Mouse (Mus musculus) brain, adult 10 weeks (tissue): Measurements from ENCODE around the gene Lrfn1. TPM values are rescaled to one million over a fixed set of nuclear protein-coding genes. Genes with fewer than 3 reads are reported as not detected.

Experiments
- polyA plus RNA-seq: library from polyadenylated mRNA; stranded (reverse); fragments of 350-450 nt; fragmentation: Illumina TruSeq; extraction: RNeasy Lipid Tissue Mini Kit (QIAGEN cat#74804); gene quantifications from one replicate; pipeline ENCODE4 v1.2.3, GENCODE M21; 2015; ENCODE audit warnings: low read depth, low replicate concordance

Gene Lrfn1
- 38.2 TPM for polyA plus RNA-seq

DNA sequence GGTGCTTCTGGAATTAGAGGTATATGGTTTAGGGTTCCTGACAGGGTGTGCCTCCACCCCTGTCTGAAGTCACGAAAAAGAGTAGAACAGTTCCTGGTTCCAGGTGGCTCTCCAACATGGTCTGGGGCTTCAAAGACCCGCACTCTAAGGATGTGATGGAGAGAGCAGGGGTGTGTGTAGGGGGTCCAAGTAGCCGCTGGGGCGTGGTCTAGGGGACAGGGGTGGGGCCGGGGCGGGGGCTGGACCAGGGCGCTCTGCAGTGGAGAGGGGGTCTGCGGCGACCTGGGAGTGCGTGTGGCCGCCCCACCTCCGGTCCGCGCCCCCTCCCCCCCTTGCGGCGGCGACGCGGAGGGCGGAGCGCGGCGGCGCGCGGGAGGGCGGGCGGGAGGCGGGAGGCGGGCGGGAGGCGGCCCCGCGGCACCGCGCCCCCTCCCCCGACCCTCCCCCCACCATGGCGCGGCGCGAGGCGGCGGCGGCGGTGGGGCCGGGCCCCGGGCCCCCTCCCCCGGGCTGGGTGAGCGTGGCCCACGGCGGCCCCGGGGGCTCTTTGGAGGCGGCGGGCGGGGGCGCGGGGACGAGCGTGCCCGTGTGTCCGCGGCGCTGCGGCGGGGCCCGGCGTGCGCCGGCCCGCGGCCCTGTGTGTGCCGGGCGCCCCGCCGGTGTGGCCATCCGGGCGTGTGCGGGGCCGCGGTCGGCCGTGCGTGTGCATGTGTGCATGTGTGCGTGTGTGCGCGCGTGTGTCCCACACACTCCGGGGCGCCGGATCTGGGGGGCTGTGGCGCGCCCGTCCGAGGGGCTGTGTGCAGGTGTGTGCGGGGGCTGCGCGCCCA lies at the start of gene Lrfn1:
Lrfn1 (plus strand) TSS at position 450 of the 830 bp plus-strand sequence.

GRCm38 (mm10) chr7:28436932-28437570 lies 14.7 kb upstream of the Lrfn1 start, which contains the start of gene Gmfg:
Gene Gmfg (plus strand): TSS chr7:28437447.

DNA sequence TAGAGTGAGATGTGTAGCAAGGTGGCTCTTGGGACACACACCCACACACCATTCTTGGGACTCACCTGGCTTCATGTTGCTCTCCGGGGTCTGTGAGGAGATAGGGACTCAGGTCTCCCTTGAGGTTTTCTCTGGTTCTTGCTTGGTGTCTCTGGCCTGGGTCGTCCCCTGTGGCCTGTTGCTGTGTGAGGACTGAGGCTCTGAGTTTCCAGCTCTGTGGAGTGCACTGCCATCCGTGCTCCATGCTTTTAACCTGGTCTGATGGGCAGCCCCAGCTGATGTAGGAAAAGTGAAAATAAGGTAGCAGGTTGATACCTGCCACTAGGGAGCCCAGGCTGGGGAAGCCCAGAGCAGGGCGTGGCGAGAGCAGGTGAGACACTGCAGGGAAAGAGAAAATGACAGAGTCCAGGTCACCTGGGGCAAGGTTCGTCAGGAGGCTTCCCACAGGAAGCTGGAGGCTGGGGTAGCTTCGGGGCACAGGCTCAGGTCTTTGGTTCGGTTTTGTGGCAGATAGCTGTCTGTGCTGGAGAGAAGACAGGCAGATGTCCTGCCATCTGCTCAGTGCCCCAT lies 58.7 kb downstream of the Lrfn1 start, which contains the start of gene Ifnl2:
Ifnl2 (minus strand) TSS at position 51 of the 570 bp plus-strand sequence.

Other genes starting within 250 kb of the Lrfn1 start
- gene Eid2, start 184.1 kb upstream of the Lrfn1 start, polyA plus RNA-seq = 47.8 TPM
- gene Eid2b, start 174.2 kb upstream of the Lrfn1 start, polyA plus RNA-seq = 25.0 TPM
- gene Selenov, start 160.8 kb upstream of the Lrfn1 start, polyA plus RNA-seq = 0.74 TPM
- gene Dll3, start 149.7 kb upstream of the Lrfn1 start, polyA plus RNA-seq = 1.0 TPM
- 48.9 TPM for gene Timm50, start 139.9 kb upstream of the Lrfn1 start, polyA plus RNA-seq
- 94.6 TPM for gene Supt5, start 113.2 kb upstream of the Lrfn1 start, polyA plus RNA-seq
- 704 TPM for gene Rps16, start 101.3 kb upstream of the Lrfn1 start, polyA plus RNA-seq
- 4.3 TPM for gene Plekhg2, start 79.4 kb upstream of the Lrfn1 start, polyA plus RNA-seq
- gene Zfp36, start 71.7 kb upstream of the Lrfn1 start, polyA plus RNA-seq = 2.7 TPM
- gene Med29, start 59.3 kb upstream of the Lrfn1 start, polyA plus RNA-seq = 31.3 TPM
- 102 TPM for gene Paf1, start 59.0 kb upstream of the Lrfn1 start, polyA plus RNA-seq
- gene Gmfg, start 14.5 kb upstream of the Lrfn1 start, polyA plus RNA-seq = 4.6 TPM
- gene Ifnl2, start 58.5 kb downstream of the Lrfn1 start, polyA plus RNA-seq = not detected
- not detected for gene Ifnl3, start 70.9 kb downstream of the Lrfn1 start, polyA plus RNA-seq
- not detected for gene Sycn, start 88.9 kb downstream of the Lrfn1 start, polyA plus RNA-seq
- gene Nccrp1, start 95.3 kb downstream of the Lrfn1 start, polyA plus RNA-seq = not detected
- 37.9 TPM for gene Samd4b, start 146.2 kb downstream of the Lrfn1 start, polyA plus RNA-seq
- 6.6 TPM for gene Pak4, start 146.2 kb downstream of the Lrfn1 start, polyA plus RNA-seq
- 1.3 TPM for gene Acp7, start 179.4 kb downstream of the Lrfn1 start, polyA plus RNA-seq
- 15.8 TPM for gene Fbxo27, start 240.9 kb downstream of the Lrfn1 start, polyA plus RNA-seq